Mouse (Mus musculus) heart, embryonic 10.5 days (tissue): Measurements from ENCODE around the gene Rit1. TPM values are rescaled to one million over a fixed set of nuclear protein-coding genes. Genes with fewer than 3 reads are reported as not detected.
A peak's percentile ranks its signal among the peaks of the same experiment; 100 is the strongest.
"Not testable (repeated sequence)": the region's sequence is repeated elsewhere in the genome, so short reads cannot be mapped to it uniquely, and the experiment has no call there.

Experiments
- DNase-seq: peaks from one replicate; pipeline ENCODE4 v3.0.0-alpha.2; 2017; ENCODE audit warnings: low spot score
- H3K27ac ChIP-seq: fragments of 300-500 bp; sonication (generic); 2 replicates; pipeline ENCODE4 v1.5.1; 2016; ENCODE audit warnings: mild to moderate bottlenecking
- H3K27me3 ChIP-seq: fragments of 300-500 bp; sonication (generic); 2 replicates; pipeline ENCODE4 v1.6.1; 2016; ENCODE audit warnings: mild to moderate bottlenecking; ENCODE audit not compliant: poor library complexity, insufficient read depth, severe bottlenecking
- H3K36me3 ChIP-seq: fragments of 300-500 bp; sonication (generic); 2 replicates; pipeline ENCODE4 v1.6.1; 2016; ENCODE audit warnings: mild to moderate bottlenecking, moderate library complexity
- H3K4me1 ChIP-seq: fragments of 300-500 bp; sonication (generic); 2 replicates; pipeline ENCODE4 v1.6.1; 2016; ENCODE audit warnings: mild to moderate bottlenecking
- H3K4me3 ChIP-seq: fragments of 300-500 bp; sonication (generic); 2 replicates; pipeline ENCODE4 v1.5.1; 2016; ENCODE audit warnings: mild to moderate bottlenecking, moderate library complexity
- H3K9me3 ChIP-seq: fragments of 300-500 bp; sonication (generic); 2 replicates; pipeline ENCODE4 v1.6.1; 2016; ENCODE audit warnings: mild to moderate bottlenecking, moderate library complexity
- WGBS: fragments of 180-500 bp; shearing (Covaris S2); methylation state at CpG from one replicate; pipeline ENCODE4 v1.1.7; 2016; 5-methylcytosine and 5-hydroxymethylcytosine counted together
- polyA plus RNA-seq: library from polyadenylated mRNA; unstranded; fragments of >200 nt; fragmentation: Nextera tagmentation; extraction: Ambion mirVana; gene quantifications from 2 replicates; pipeline ENCODE4 v1.2.1, GENCODE M21; 2016

Rit1 gene
- polyA plus RNA-seq, 1 experiment from 2014 or later = 42.5 TPM

- Histone ChIP-seq H3K27me3 (no peaks in the 10 kb centered on the region), H3K36me3 (peaks cover 37% of the 10 kb centered on the region), H3K4me3 (no peak overlapping the region), H3K27ac (no peak overlapping the region), H3K4me1 (no peaks in the 10 kb centered on the region), H3K9me3 (peaks cover 21% of the 10 kb centered on the region)
- 87% methylated on average over 4 of the region's 4 CpGs for WGBS
- no peak for DNase-seq
Measured at GRCm38 (mm10) chr3:88746871-88747231, 30.2 kb downstream of the Rit1 start.

GRCm38 (mm10) chr3:88754283-88754682 lies 37.6 kb downstream of the Rit1 start:
- H3K9me3 ChIP-seq = no peaks in the 10 kb centered on the region
- H3K27me3 ChIP-seq = no peaks in the 10 kb centered on the region
- no peak overlapping the region for H3K4me3 ChIP-seq
- DNase-seq = no peak
- H3K36me3 ChIP-seq = peaks cover 8% of the 10 kb centered on the region
- 64% methylated on average over 4 of the region's 4 CpGs for WGBS
- H3K27ac ChIP-seq = no peak overlapping the region
- H3K4me1 ChIP-seq = peaks cover 23% of the 10 kb centered on the region

GRCm38 (mm10) chr3:88755541-88755940 lies 38.9 kb downstream of the Rit1 start:
- H3K36me3 ChIP-seq = peaks cover 12% of the 10 kb centered on the region
- no peaks in the 10 kb centered on the region for H3K27me3 ChIP-seq
- H3K9me3 ChIP-seq = no peaks in the 10 kb centered on the region
- DNase-seq = no peak
- WGBS = 56% methylated on average over 3 of the region's 3 CpGs
- H3K27ac ChIP-seq = no peak overlapping the region
- H3K4me3 ChIP-seq = no peak overlapping the region
- H3K4me1 ChIP-seq = peaks cover 23% of the 10 kb centered on the region

- Histone ChIP-seq H3K4me1 (peaks cover 23% of the 10 kb centered on the region), H3K36me3 (peaks cover 16% of the 10 kb centered on the region), H3K27ac (peak overlapping the region; percentile 42), H3K4me3 (no peak overlapping the region), H3K9me3 (no peaks in the 10 kb centered on the region), H3K27me3 (no peaks in the 10 kb centered on the region)
- no peak for DNase-seq
- WGBS = 58% methylated on average over 4 of the region's 4 CpGs
Measured at GRCm38 (mm10) chr3:88756276-88756675, 39.6 kb downstream of the Rit1 start.

- Histone ChIP-seq H3K27me3 (no peaks in the 10 kb centered on the region), H3K36me3 (peaks cover 24% of the 10 kb centered on the region), H3K9me3 (no peaks in the 10 kb centered on the region), H3K4me1 (peaks cover 28% of the 10 kb centered on the region), H3K4me3 (peak overlapping the region; percentile 18; the same call in 1 of the 2 replicates), H3K27ac (peak overlapping the region; percentile 76)
- under 1% methylated on average over 5 of the region's 5 CpGs for WGBS
- DNase-seq = no peak
Measured at GRCm38 (mm10) chr3:88758045-88758500, 41.4 kb downstream of the Rit1 start.

- no peaks in the 10 kb centered on the region for H3K27me3 ChIP-seq
- no peak for DNase-seq
- peaks cover 19% of the 10 kb centered on the region for H3K36me3 ChIP-seq
- H3K27ac ChIP-seq = no peak overlapping the region
- no peaks in the 10 kb centered on the region for H3K9me3 ChIP-seq
- WGBS = 87% methylated on average over 19 of the region's 19 CpGs
- no peak overlapping the region for H3K4me3 ChIP-seq
- H3K4me1 ChIP-seq = peaks cover 20% of the 10 kb centered on the region
Measured at GRCm38 (mm10) chr3:88761619-88762018, 45.0 kb downstream of the Rit1 start.

- WGBS = 42% methylated on average over 6 of the region's 6 CpGs
- no peak for DNase-seq
- H3K9me3 ChIP-seq = no peaks in the 10 kb centered on the region
- no peak overlapping the region for H3K4me3 ChIP-seq
- peaks cover 19% of the 10 kb centered on the region for H3K36me3 ChIP-seq
- H3K27me3 ChIP-seq = no peaks in the 10 kb centered on the region
- peak overlapping the region; percentile 47 for H3K27ac ChIP-seq
- peaks cover 19% of the 10 kb centered on the region for H3K4me1 ChIP-seq
Measured at GRCm38 (mm10) chr3:88762401-88762831, 45.8 kb downstream of the Rit1 start.

GRCm38 (mm10) chr3:88771189-88771940 lies 54.7 kb downstream of the Rit1 start:
- peak overlapping the region; percentile 79 for H3K27ac ChIP-seq
- 1% methylated on average over 22 of the region's 28 CpGs for WGBS
- not testable (repeated sequence) for DNase-seq

GRCm38 (mm10) chr3:88771941-88772280 lies 55.3 kb downstream of the Rit1 start:
- Histone ChIP-seq H3K27ac (peak overlapping the region; percentile 79), H3K4me3 (peak overlapping the region; percentile 50)
- not testable (repeated sequence) for H3K9me3 ChIP-seq, H3K4me1 ChIP-seq, DNase-seq, H3K27me3 ChIP-seq, H3K36me3 ChIP-seq
- WGBS = 16% methylated on average over 3 of the region's 6 CpGs

More at GRCm38 (mm10) chr3:88771189-88771940, 54.7 kb downstream of the Rit1 start:
- H3K4me1 ChIP-seq, H3K9me3 ChIP-seq, H3K36me3 ChIP-seq, H3K27me3 ChIP-seq: not testable (repeated sequence)
- H3K4me3 ChIP-seq = peak overlapping the region; percentile 50

- not testable (repeated sequence) for H3K4me3 ChIP-seq, H3K9me3 ChIP-seq, H3K27ac ChIP-seq, H3K36me3 ChIP-seq, H3K4me1 ChIP-seq, H3K27me3 ChIP-seq
- WGBS = under 1% methylated on average over 19 of the region's 19 CpGs
- DNase-seq = peak; percentile 87
Measured at GRCm38 (mm10) chr3:88772399-88772798, 55.8 kb downstream of the Rit1 start.

GRCm38 (mm10) chr3:88773163-88773562 lies 56.5 kb downstream of the Rit1 start:
- DNase-seq, H3K27me3 ChIP-seq, H3K27ac ChIP-seq, H3K4me1 ChIP-seq, H3K36me3 ChIP-seq, H3K4me3 ChIP-seq, H3K9me3 ChIP-seq: not testable (repeated sequence)
- WGBS = 88% methylated on average over 6 of the region's 6 CpGs

- not testable (repeated sequence) for H3K9me3 ChIP-seq, DNase-seq, H3K4me1 ChIP-seq, H3K36me3 ChIP-seq, H3K27me3 ChIP-seq
- Histone ChIP-seq H3K27ac (peak within 1 kb of the TSS; percentile 79; the same call in 1 of the 2 replicates), H3K4me3 (peak within 1 kb of the TSS; percentile 51)
- WGBS = 5% methylated on average over 40 of the region's 51 CpGs
Measured at GRCm38 (mm10) chr3:88774939-88775841, 58.6 kb downstream of the Rit1 start, which contains the start of gene Syt11. Gene Syt11, minus strand, starts transcription at chr3:88775164.
